Mouse (Mus musculus) urinary bladder, postnatal 36 days (tissue): Measurements from ENCODE around the gene Abcd2.
A peak's percentile ranks its signal among the peaks of the same experiment; 100 is the strongest.

Experiments used
- DNase-seq, 2 experiments: peaks; one replicate each; pipeline ENCODE4 v3.0.0; 2022; ENCODE audit warnings: low spot score in 2 of 2, mixed read lengths in 1 of 2

The Abcd2 gene

GRCm38 (mm10) chr15:91161153-91161552, 30.4 kb downstream of the Abcd2 start:
- DNase-seq, result no peak

GRCm38 (mm10) chr15:91153311-91153710, 38.3 kb downstream of the Abcd2 start:
- DNase-seq, result no peak

- DNase-seq, result no peak
Observed at GRCm38 (mm10) chr15:91152592-91152991, 39.0 kb downstream of the Abcd2 start.

GRCm38 (mm10) chr15:91124584-91124983, 67.0 kb downstream of the Abcd2 start:
- DNase-seq, result no peak

- no peak for DNase-seq
Observed at GRCm38 (mm10) chr15:91112555-91113209, 78.9 kb downstream of the Abcd2 start.

- DNase-seq, result no peak
Observed at GRCm38 (mm10) chr15:91108102-91108659, 83.4 kb downstream of the Abcd2 start.

GRCm38 (mm10) chr15:91104934-91105333, 86.7 kb downstream of the Abcd2 start:
- DNase-seq, result no peak

GRCm38 (mm10) chr15:91104276-91104675, 87.3 kb downstream of the Abcd2 start:
- no peak for DNase-seq

GRCm38 (mm10) chr15:91103814-91104213, 87.8 kb downstream of the Abcd2 start:
- DNase-seq, result no peak

GRCm38 (mm10) chr15:91103305-91103704, 88.3 kb downstream of the Abcd2 start:
- DNase-seq, result no peak

- peak in 1 of 2 experiments; percentile 19 for DNase-seq
Observed at GRCm38 (mm10) chr15:91096606-91097005, 95.0 kb downstream of the Abcd2 start.
